Mouse (Mus musculus): ENCODE measurements around the gene Nf2. TPM values are rescaled to one million over a fixed set of nuclear protein-coding genes. Genes with fewer than 3 reads are reported as not detected.

Nf2 gene
- polyA plus RNA-seq, 1 experiment from 2014 or later, result 47.6 TPM

GRCm38 (mm10) chr11:4873755-4874475, 24.6 kb upstream of the Nf2 start, which contains the start of gene Nipsnap1:
Nipsnap1 (plus strand) TSS chr11:4873951.
- peak within 1 kb of the TSS; percentile 71 for H3K4me3 ChIP-seq (ENCODE audit: low read depth, low read length)
- no peaks in the 10 kb centered on the region for H3K9me3 ChIP-seq (ENCODE audit: control insufficient read depth, low read length)
- peaks cover 6% of the 10 kb centered on the region for H3K4me1 ChIP-seq (ENCODE audit: control insufficient read depth, insufficient read depth, low read length)
- WGBS, result 1% methylated on average over 30 of the region's 30 CpGs
- no peaks in the 10 kb centered on the region for H3K27me3 ChIP-seq (ENCODE audit: control insufficient read depth, insufficient read depth, low read length)
- ATAC-seq (ENCODE audit: insufficient number of reproducible peaks, low FRiP score, low TSS enrichment, low read depth) (peak; percentile 87), DNase-seq (ENCODE audit: low spot score) (peak; percentile 92)
- H3K27ac ChIP-seq (replicated peaks; ENCODE audit: low read depth, low read length), result no peak within 1 kb of the TSS
- peak within 1 kb of the TSS; percentile 78 for H3K9ac ChIP-seq (ENCODE audit: low read length)
- peaks cover 2% of the 10 kb centered on the region; the same call in 1 of the 2 replicates for H3K36me3 ChIP-seq (ENCODE audit: control insufficient read depth, insufficient read depth, low read length)
- H3K4me2 ChIP-seq (ENCODE audit: low read depth, severe bottlenecking), result peak within 1 kb of the TSS; percentile 85

GRCm38 (mm10) chr11:4865645-4866251, 16.4 kb upstream of the Nf2 start:
- no peak overlapping the region for H3K4me3 ChIP-seq (ENCODE audit: low read depth, low read length)
- 40% methylated on average over 10 of the region's 10 CpGs for WGBS
- H3K9me3 ChIP-seq (ENCODE audit: control insufficient read depth, low read length), result no peaks in the 10 kb centered on the region
- H3K9ac ChIP-seq (ENCODE audit: low read length), result no peak overlapping the region
- H3K4me2 ChIP-seq (ENCODE audit: low read depth, severe bottlenecking), result no peak overlapping the region
- no peaks in the 10 kb centered on the region for H3K27me3 ChIP-seq (ENCODE audit: control insufficient read depth, insufficient read depth, low read length)
- H3K36me3 ChIP-seq (ENCODE audit: control insufficient read depth, insufficient read depth, low read length), result no peaks in the 10 kb centered on the region
- no peak overlapping the region for H3K27ac ChIP-seq (replicated peaks; ENCODE audit: low read depth, low read length)
- DNase-seq (ENCODE audit: low spot score) (peak; percentile 72), ATAC-seq (ENCODE audit: insufficient number of reproducible peaks, low FRiP score, low TSS enrichment, low read depth) (no peak)
- no peaks in the 10 kb centered on the region; the same call in 1 of the 2 replicates for H3K4me1 ChIP-seq (ENCODE audit: control insufficient read depth, insufficient read depth, low read length)

GRCm38 (mm10) chr11:4862730-4863129, 13.4 kb upstream of the Nf2 start:
- no peak for ATAC-seq (ENCODE audit: insufficient number of reproducible peaks, low FRiP score, low TSS enrichment, low read depth)
- Histone ChIP-seq H3K27ac (replicated peaks; ENCODE audit: low read depth, low read length) (no peak overlapping the region), H3K27me3 (ENCODE audit: control insufficient read depth, insufficient read depth, low read length) (no peaks in the 10 kb centered on the region), H3K4me3 (ENCODE audit: low read depth, low read length) (no peak overlapping the region), H3K4me1 (ENCODE audit: control insufficient read depth, insufficient read depth, low read length) (no peaks in the 10 kb centered on the region; the same call in 1 of the 2 replicates), H3K36me3 (ENCODE audit: control insufficient read depth, insufficient read depth, low read length) (no peaks in the 10 kb centered on the region), H3K9me3 (ENCODE audit: control insufficient read depth, low read length) (no peaks in the 10 kb centered on the region), H3K9ac (ENCODE audit: low read length) (no peak overlapping the region), H3K4me2 (ENCODE audit: low read depth, severe bottlenecking) (no peak overlapping the region)
- DNase-seq (ENCODE audit: low spot score), result no peak
- 88% methylated on average over 1 of the region's 1 CpGs for WGBS

- Histone ChIP-seq H3K9me3 (ENCODE audit: control insufficient read depth, low read length) (no peaks in the 10 kb centered on the region), H3K36me3 (ENCODE audit: control insufficient read depth, insufficient read depth, low read length) (no peaks in the 10 kb centered on the region), H3K4me1 (ENCODE audit: control insufficient read depth, insufficient read depth, low read length) (no peaks in the 10 kb centered on the region; the same call in 1 of the 2 replicates), H3K27me3 (ENCODE audit: control insufficient read depth, insufficient read depth, low read length) (no peaks in the 10 kb centered on the region), H3K27ac (replicated peaks; ENCODE audit: low read depth, low read length) (no peak overlapping the region; the same call in 1 of the 2 replicates), H3K9ac (ENCODE audit: low read length) (no peak overlapping the region), H3K4me2 (ENCODE audit: low read depth, severe bottlenecking) (no peak overlapping the region), H3K4me3 (ENCODE audit: low read depth, low read length) (no peak overlapping the region)
- WGBS, result 49% methylated on average over 11 of the region's 11 CpGs
- ATAC-seq (ENCODE audit: insufficient number of reproducible peaks, low FRiP score, low TSS enrichment, low read depth), result no peak
- peak; percentile 34 for DNase-seq (ENCODE audit: low spot score)
These were observed 12.7 kb upstream of the Nf2 start for GRCm38 (mm10) chr11:4861816-4862604.

- H3K36me3 ChIP-seq (ENCODE audit: control insufficient read depth, insufficient read depth, low read length), result no peaks in the 10 kb centered on the region
- no peaks in the 10 kb centered on the region for H3K9me3 ChIP-seq (ENCODE audit: control insufficient read depth, low read length)
- 54% methylated on average over 1 of the region's 1 CpGs for WGBS
- no peaks in the 10 kb centered on the region; the same call in 1 of the 2 replicates for H3K4me1 ChIP-seq (ENCODE audit: control insufficient read depth, insufficient read depth, low read length)
- no peak overlapping the region for H3K4me3 ChIP-seq (ENCODE audit: low read depth, low read length)
- no peaks in the 10 kb centered on the region for H3K27me3 ChIP-seq (ENCODE audit: control insufficient read depth, insufficient read depth, low read length)
- no peak overlapping the region for H3K9ac ChIP-seq (ENCODE audit: low read length)
- no peak overlapping the region for H3K4me2 ChIP-seq (ENCODE audit: low read depth, severe bottlenecking)
- H3K27ac ChIP-seq (replicated peaks; ENCODE audit: low read depth, low read length), result no peak overlapping the region
- DNase-seq (ENCODE audit: low spot score) (no peak), ATAC-seq (ENCODE audit: insufficient number of reproducible peaks, low FRiP score, low TSS enrichment, low read depth) (no peak)
These were observed 11.7 kb upstream of the Nf2 start for GRCm38 (mm10) chr11:4860986-4861385.

- Histone ChIP-seq H3K4me2 (ENCODE audit: low read depth, severe bottlenecking) (no peak overlapping the region), H3K27ac (replicated peaks; ENCODE audit: low read depth, low read length) (no peak overlapping the region), H3K4me1 (ENCODE audit: control insufficient read depth, insufficient read depth, low read length) (no peaks in the 10 kb centered on the region; the same call in 1 of the 2 replicates), H3K27me3 (ENCODE audit: control insufficient read depth, insufficient read depth, low read length) (no peaks in the 10 kb centered on the region), H3K4me3 (ENCODE audit: low read depth, low read length) (no peak overlapping the region), H3K9me3 (ENCODE audit: control insufficient read depth, low read length) (no peaks in the 10 kb centered on the region), H3K9ac (ENCODE audit: low read length) (no peak overlapping the region), H3K36me3 (ENCODE audit: control insufficient read depth, insufficient read depth, low read length) (no peaks in the 10 kb centered on the region)
- DNase-seq (ENCODE audit: low spot score), result no peak
- 55% methylated on average over 2 of the region's 2 CpGs for whole genome bisulfite sequencing
- ATAC-seq (ENCODE audit: insufficient number of reproducible peaks, low FRiP score, low TSS enrichment, low read depth), result no peak
These were observed 9.1 kb upstream of the Nf2 start for GRCm38 (mm10) chr11:4858416-4858815.

GRCm38 (mm10) chr11:4854181-4854580, 4.8 kb upstream of the Nf2 start:
- Histone ChIP-seq H3K9ac (ENCODE audit: low read length) (no peak overlapping the region), H3K36me3 (ENCODE audit: control insufficient read depth, insufficient read depth, low read length) (no peaks in the 10 kb centered on the region), H3K27ac (replicated peaks; ENCODE audit: low read depth, low read length) (no peak overlapping the region), H3K9me3 (ENCODE audit: control insufficient read depth, low read length) (no peaks in the 10 kb centered on the region), H3K4me3 (ENCODE audit: low read depth, low read length) (no peak overlapping the region), H3K4me1 (ENCODE audit: control insufficient read depth, insufficient read depth, low read length) (no peaks in the 10 kb centered on the region), H3K27me3 (ENCODE audit: control insufficient read depth, insufficient read depth, low read length) (no peaks in the 10 kb centered on the region), H3K4me2 (ENCODE audit: low read depth, severe bottlenecking) (no peak overlapping the region)
- ATAC-seq (ENCODE audit: insufficient number of reproducible peaks, low FRiP score, low TSS enrichment, low read depth), result no peak
- 95% methylated on average over 5 of the region's 5 CpGs for WGBS
- DNase-seq (ENCODE audit: low spot score), result no peak

- H3K27ac ChIP-seq (replicated peaks; ENCODE audit: low read depth, low read length), result no peak overlapping the region
- H3K4me3 ChIP-seq (ENCODE audit: low read depth, low read length), result no peak overlapping the region
- no peak overlapping the region for H3K4me2 ChIP-seq (ENCODE audit: low read depth, severe bottlenecking)
- no peak overlapping the region for H3K9ac ChIP-seq (ENCODE audit: low read length)
- H3K27me3 ChIP-seq (ENCODE audit: control insufficient read depth, insufficient read depth, low read length), result no peaks in the 10 kb centered on the region
- ATAC-seq (ENCODE audit: insufficient number of reproducible peaks, low FRiP score, low TSS enrichment, low read depth) (no peak), DNase-seq (ENCODE audit: low spot score) (no peak)
- no peaks in the 10 kb centered on the region for H3K36me3 ChIP-seq (ENCODE audit: control insufficient read depth, insufficient read depth, low read length)
- H3K9me3 ChIP-seq (ENCODE audit: control insufficient read depth, low read length), result no peaks in the 10 kb centered on the region
- no peaks in the 10 kb centered on the region for H3K4me1 ChIP-seq (ENCODE audit: control insufficient read depth, insufficient read depth, low read length)
These were observed 3.7 kb upstream of the Nf2 start for GRCm38 (mm10) chr11:4853021-4853420.

Data from limb, embryonic 11.5 days (tissue).